Mouse (Mus musculus) frontal cortex, adult 2 months (tissue): ENCODE results near the gene Ric8a. TPM values are rescaled to one million over a fixed set of nuclear protein-coding genes. Genes with fewer than 3 reads are reported as not detected.

ENCODE experiments used
- DNase-seq, 2 experiments: peaks; one replicate each; pipeline ENCODE4 v3.0.0; 2022; ENCODE audit warnings: low spot score in 1 of 2; ENCODE audit errors: extremely low spot score in 1 of 2
- polyA plus RNA-seq: library from polyadenylated mRNA; depleted of rRNA; stranded (reverse); fragments of >200 nt; gene quantifications from 2 replicates; pipeline ENCODE4 v1.2.3, GENCODE M21; 2012; rRNA removed

Gene Ric8a
- polyA plus RNA-seq = 68.7 and 84.4 TPM in 2 replicates

DNA sequence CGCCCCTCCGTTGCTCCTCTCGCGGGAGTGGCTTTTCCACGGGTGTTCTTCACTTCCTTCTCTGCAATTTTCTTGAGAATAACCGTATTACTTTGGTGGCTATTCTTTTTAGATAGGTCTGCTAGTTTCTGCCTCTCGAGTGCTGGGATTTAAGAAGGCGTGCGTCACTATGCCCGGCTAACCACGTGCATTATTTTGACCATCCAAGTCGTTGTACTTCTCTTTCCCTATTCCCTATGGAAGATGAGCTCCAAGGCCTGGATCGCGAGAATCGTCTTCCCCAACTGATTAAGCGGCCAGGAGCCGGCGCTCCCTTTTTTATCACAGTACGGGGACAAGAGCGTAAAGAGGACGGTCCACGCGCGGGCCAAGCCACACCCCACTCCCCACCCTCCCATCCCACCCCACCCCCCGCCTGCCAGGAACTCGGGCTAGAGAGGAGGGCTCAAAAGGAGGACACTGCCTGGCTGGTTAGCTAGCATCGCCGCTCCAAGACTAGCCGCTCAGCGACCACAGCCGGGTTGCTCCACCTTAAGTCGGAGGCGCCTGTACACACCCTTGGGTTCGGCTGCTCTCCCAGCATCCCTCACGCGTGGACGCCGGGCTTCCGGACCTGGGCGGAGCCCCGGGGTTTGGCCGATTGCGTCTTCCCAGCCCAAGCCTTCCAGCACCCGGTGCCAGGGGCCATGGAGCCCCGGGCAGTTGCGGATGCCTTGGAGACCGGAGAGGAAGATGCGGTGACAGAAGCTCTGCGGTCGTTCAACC is at the start of gene Ric8a:
TSS of gene Ric8a (plus strand) at position 173 of the 765 bp plus-strand sequence.
- peak; percentile 81 to 90 for DNase-seq

DNA sequence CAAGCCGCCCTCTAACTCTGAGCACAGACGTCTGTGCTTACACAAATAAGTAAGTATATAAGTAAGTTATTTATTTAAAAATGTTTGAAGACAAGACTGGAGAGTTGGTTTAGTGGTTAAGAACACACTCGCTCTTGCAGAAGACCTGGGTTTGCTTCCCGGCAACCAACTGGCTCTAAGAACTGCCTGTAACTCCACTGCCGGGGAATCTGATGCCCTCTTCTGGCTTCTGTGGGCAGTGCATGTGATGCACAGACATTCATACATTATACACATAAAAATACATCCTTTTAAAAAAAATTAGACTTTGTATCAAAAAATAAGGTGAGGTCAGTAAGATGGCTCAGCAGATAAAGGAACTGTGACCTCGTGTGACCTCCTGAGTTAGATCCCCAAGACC is 46.3 kb upstream of the Ric8a start:
- DNase-seq = no peak

DNA sequence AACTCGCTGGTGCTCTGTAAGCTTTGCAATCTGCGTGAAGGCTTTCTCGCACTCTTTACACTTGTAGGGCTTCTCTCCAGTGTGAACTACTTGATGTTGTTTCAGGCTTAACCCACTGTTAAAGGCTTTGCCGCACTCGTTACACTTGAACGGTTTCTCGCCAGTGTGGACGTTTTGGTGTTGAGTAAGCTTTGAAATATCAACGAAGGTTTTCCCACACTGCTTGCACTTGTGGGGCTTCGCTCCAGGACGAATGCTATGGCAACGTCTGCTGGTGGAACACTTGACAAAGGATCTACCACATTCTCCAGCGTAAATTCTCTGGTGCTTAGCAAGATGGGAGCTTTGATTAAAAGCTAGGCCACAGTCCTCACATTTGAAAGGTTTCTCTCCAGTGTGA is 45.0 kb upstream of the Ric8a start:
- peak in 1 of 2 experiments; percentile 27 for DNase-seq

DNA sequence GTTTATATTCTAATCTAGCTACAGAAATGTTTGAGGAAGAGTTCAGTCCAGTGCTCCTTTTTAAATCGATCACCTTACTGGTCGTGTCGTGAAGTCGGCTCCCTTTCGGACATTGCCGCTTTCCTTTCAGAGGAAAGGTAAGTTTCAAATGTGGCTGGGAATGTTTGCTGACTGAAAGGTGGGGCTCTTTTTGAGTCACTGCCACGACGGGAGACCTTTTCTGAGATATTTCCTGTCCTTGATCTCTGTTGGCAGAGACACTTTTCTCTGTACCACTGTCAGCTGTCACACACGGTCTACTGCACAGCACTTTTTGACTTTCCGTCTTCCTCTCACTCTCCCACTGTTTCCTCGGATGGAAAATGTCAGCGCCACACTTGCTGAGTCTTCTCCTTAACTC is 43.9 kb upstream of the Ric8a start:
- no peak for DNase-seq

DNA sequence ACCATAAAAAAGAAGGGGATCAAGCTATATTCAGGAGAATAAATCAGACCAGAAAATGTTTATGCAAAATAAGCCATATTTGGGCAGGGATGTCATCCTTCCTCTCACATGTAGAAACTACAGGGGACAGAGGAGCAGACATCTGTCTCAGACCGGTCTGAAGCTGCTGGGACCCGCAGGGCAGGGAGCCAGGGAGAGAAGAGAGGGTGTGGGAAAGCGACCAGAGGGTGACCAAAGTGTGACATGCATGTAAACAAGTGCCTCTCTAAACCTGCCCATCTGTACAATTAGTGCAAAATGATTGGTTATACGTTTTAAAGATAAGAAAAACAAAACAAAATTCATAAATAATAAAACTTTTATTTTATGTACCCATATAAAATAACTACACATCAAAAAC is 36.6 kb upstream of the Ric8a start:
- DNase-seq = no peak

DNA sequence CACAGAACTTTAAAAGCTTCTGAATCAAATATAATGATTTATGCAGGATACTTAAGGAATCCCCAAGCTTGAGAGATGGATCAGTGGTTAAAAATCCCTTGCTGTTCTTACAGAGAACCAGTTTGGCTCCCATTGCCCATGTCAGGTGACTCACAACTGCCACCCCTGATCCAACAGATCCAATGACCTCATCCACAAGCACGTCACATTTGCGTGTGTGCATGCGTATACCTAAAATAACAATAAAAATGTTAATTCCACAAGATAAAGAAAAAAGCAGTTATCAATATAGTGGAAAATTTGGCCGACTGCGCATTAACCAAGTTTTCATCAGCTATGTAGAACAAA is 35.5 kb upstream of the Ric8a start:
- no peak for DNase-seq

DNA sequence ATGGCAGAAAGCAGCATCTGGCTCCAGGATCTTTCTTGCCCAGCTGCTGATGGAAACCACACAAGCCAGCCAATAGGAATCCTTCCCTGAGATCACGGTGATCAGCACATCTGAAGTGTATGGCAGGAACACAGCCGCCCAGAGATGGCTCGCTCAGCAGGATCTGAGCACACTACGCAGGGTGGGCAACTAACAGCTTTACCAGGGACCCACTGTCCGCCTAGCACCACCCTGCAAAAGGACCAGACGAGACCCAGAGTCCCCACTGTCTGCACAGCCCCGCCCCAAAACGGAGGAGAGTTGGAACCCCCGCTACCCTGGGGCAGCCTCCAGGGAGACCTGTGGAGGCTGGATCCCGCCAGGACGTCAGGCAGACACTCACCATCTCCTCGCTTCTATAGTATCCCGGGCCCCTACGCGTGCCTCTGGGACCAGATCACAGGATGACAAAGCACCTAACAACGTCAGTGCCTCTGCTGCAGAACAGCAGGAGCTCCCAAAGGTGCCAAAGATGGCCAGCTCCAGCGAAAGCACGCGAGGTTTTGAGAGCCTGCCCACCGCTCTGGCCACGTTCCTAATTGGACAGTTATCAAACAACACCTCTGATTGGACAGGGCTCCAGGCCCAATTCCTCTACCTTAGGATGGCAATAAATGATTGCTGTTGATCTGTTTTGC is 35.0 kb upstream of the Ric8a start, which contains the start of gene Zfp941:
TSS of gene Zfp941 (minus strand) at position 526 of the 677 bp plus-strand sequence.
- DNase-seq = peak; percentile 61 to 76

DNA sequence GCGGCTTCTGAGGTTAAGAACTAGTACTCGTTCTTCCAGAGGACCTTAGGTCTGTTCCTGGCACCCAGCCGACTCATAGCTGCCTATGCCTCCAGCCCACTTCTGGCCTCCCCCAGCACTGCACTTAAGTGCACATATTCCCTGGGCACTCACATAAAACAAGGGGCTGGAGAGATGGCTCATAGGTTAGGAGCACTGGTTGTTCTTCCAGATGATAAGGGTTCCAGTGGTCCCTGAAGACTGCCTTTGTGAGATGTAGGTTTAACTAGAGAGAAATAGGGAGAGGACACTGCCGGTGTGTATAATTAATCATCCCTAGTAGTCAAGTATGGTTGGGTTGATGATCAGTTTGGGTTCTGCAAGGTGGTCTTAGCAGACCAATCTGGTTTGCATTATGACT is 34.0 kb upstream of the Ric8a start:
- DNase-seq = no peak

DNA sequence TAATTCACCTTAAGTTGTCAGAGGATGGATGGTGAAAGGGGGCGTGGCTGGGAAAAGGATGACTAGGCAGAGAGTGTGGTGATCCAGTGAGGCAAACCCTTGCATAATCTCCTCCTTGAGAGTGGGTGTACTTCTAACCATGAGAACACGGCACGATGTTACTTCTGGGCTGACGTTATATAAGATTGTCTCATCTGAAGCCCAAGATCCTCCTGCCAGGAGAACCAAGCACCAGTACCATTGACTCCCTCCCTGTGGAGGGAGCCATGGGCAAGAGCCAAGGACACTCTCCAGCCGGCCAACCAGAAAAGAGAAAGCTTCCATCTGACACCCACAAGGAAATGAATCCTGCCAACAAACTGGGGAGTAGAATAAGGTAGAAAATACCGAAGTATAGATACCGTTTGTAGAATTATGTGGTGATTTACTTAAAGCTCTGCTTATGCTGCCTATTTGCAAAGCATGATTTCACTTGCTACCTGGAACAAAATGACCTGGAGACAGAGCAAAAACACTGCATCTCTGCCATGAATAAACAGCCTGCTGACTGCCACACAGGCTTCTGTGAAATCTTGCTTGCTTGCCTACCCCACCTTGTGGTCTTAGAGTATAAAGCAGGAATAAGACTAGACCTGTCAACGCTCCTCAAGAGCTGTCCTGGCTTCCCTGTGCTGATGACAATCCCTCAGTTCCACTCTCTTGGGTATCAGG is 28.4 kb upstream of the Ric8a start:
- peak; percentile 79 to 80 for DNase-seq

DNA sequence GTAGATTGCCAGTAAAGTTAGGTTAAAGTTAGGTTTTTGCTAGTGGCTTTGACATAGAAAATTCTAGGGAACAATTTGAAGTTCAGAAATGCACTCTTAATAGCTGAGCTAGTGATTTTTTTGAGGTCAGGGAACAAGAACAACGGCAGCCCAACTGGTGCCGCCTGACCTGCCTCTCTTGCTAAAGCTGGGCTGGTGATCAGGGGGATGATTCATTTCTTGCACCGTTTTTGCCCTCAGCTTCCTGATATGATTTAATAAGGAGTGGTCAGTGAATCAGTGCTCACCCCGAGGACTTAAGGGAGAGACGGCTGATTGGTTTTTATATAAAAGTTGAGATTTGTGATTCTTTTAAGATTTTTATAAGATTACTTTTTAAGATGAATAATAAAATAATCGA is 25.3 kb upstream of the Ric8a start:
- DNase-seq = no peak

DNA sequence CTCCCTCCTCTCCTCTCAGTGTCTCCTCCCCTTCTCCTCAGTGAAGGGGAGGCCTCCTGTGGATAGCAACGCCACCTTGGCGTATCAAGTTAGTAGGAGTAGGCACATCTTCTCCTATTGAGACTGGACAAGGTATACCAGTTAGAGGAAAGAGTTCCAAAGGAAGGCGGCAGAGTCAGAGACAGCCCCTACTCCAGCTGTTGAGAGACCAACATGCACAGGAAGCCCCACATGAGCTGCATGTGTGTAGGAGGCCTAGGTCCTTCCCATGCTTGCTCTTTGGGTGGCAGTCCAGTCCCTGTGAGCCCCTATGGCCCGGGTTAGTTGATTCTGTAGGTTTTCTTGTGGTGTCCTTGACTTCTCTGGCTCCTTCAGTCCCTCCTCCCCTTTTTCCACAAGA is 23.4 kb upstream of the Ric8a start:
- no peak for DNase-seq

DNA sequence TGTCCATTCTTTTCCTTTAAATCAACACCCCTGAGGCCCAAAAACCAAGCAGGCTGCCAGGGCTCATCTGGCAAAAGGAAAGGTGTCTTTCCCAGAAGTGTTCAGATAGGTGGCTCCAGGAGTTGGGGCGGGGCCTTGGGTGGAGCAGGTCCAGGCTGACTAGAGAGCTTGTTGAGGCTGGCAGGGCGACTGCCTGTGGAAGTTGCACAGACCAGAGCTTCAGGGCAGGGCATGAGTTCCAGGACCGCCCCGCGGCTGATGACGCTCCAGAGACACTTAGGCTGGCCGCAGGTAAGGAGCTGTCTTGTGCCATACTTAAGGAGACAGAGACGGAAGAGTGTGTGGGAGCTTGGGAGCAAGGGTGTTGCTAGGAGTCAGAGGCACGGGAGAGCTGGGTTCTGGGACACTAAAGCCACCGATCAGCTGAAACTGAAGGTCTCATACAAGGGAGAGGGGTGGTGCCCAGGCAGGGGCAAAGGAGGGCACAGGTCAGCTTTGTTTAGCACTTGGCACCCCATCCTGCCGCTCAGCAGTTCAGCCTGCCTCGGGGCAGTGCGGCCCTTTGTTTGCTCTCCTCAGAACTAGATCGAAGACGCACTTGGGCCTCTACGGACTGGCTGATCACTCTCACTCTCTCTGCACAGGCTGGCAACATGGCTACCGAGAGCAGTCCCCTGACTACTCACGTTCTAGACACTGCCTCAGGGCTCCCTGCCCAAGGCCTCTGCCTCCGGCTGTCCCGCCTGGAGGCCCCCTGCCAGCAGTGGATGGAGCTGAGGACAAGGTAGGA is 21.6 kb upstream of the Ric8a start, which contains the start of gene Urah:
TSS of gene Urah (plus strand) at position 51 of the 790 bp plus-strand sequence.
- DNase-seq = no peak

DNA sequence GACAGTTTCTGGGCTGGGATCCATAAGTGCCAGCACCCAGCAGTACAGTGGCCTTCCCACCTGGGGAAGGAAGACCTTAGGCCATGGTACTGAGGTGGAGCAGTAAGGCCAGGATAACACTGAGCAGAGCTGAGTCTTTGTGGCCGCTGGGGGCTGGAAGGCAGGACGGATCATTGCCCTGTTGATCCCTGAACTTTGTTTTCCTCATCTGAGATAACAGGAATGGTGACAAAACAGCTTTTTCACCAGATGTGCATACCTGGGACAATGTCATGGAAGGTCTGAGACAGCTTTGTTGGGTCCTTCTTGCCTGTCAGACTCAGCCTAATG is 21.0 kb upstream of the Ric8a start:
- DNase-seq = no peak

DNA sequence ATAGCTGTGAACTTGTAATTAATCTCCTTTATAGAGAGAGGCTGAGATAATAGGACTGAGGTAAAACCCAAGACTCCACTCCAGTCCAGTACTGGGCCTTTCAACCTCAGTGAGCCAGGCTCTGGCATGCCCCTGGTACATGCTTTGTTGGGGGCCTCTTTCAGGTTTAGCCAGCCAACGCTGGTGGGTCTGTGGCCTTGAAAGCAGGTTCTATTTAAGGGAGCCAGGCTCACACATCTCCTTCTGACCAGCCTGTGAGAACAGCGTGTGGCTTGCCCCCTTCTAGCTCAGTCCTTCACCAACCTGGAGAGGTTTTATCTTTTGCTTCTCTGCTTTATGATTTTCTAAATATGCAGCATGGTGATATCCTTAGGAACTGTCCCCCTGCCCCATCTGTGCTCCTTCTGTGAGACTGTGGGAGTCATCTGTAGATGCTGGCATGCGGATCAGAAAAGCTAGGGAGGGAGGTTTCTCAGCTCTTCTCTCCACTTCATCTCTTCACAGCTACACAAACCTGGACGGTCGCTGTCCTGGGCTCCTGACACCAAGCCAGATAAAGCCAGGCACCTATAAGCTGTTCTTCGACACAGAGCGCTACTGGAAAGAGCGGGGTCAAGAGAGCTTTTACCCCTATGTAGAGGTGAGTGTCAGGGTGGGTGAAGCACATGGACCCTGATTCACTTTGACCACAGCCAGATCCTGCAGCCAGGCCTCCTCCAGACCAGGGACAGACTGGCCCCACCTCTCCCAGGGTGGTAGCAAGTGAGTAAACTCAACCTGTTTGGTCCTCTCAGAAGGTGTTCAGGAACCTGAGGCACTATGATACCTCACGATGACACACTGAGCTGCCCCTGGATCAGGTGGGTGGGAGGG is 20.3 kb upstream of the Ric8a start:
- peak in 1 of 2 experiments; percentile 64 for DNase-seq

DNA sequence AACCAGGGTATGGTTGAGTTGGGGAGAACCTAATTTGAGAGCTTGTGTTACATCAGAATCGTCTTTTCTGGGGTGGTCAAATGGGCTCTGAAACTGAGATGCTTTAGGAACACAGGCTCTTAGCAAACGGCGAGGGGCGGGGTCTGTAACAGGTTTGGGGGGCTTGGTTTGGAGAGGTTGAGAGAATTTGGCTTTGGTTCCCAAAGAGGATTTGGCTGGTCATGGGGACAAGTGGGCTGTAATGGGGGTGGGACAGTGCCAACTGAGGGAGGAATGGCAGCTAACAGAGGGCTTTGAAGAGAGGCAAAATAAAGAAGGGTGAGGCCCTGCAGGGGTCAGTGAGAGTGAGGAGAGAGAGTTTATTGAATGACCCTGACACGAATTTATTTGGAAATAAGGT is 17.2 kb upstream of the Ric8a start:
- no peak for DNase-seq

DNA sequence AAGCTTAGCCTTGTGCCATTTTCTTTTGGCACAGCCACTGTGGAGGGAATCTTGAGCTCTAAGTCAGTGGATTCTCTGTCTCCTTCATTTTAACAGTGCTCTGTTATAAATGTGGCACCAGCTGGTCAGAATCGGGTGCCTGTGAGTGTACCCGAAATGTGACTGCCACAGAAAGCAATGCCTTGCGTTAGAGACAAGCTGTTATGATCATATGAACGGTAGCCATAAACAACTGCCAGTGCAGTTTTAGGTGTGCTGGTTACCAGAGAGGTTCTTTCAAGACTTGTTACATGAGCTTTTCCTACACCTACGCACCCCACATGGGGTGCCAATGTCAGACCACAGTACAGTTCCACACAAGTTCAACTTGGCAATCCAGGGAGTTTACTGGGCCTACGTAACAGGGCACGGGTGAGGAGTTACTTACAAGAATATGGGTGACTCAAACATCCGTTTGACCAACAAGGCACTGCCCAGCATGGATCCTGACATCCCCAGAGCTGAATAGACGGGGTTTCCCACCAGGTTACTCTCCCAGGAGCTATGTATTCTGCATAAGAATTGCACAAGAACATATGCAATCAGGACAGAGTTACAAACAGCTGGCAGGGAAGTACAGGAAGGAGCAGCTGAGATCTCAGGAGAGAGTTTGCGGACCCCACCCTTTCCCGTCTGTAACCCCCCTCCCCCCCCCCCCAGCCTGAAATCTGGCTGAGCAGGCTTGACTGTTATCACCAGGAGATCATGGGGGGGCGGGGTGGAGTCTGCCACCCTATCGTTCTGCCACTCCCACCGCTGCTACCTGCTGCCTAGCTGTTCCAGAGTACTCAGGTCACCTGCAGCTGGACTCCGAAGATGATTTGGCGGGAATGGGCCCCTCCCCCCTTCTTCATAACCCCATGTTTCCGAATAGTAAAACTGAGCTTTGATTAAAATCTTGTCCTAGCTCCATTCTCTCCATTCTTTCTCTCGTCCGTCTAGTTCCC is 15.7 kb upstream of the Ric8a start:
- DNase-seq = no peak

DNA sequence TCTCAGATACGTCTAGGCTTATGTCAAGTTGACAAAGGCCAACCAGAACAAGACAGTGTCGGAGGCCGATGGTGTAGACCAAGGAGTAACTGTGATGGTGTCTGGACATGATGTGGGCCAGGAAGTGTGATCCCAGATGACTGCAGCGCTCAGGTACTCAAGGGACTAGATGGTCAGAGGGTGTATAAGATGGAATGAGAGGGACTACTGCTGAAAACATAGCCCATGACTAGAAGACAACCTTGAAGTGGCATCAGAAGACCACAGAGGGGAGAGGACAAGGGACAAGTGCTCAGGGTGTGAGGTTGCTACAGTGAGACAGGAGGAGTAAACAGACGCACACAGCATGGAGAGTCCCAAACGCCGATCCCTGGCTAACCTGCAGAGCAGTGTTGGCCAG is 13.0 kb upstream of the Ric8a start:
- no peak for DNase-seq

DNA sequence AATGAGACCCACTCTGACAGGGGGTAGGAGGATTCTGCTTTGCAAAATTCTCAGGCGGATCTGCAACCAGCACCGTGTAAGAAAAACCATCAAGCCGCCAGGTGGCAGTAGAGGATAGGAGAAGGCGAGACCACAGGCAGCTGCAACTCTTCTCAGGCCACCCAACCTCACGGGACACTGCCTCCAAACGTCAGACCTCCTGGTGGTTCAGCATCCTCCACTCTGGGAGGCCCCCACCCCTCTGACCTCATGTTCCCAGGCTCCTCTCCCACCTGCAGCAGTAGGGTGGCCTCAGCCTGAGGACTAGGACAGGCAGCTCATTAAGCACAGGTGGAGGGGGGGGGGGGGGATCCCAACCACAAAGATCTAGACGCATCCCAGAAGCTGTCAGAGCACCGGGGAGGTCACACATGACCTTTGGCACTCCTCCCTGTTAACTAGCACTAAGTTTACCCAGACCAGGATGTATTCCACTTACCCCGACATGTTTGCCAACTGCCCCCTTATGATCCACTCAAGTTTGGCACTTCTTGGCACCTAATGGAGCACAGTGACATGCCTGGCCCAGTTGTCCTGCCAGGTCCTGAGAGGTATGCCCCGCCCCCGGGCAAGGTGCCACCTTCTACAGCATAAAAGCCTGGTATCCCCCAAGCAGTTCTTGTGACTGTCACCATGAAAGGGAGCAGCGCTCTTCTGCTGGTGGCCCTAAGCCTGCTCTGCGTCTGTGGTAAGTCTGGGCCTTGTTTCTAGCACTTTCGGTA is 11.7 kb upstream of the Ric8a start, which contains the start of gene Scgb1c1:
TSS of gene Scgb1c1 (plus strand) at position 643 of the 761 bp plus-strand sequence.
- peak; percentile 65 to 95 for DNase-seq
